Mouse (Mus musculus) gastrocnemius, postnatal 4 days (tissue): ENCODE results near the gene Mis18a. TPM values are rescaled to one million over a fixed set of nuclear protein-coding genes. Genes with fewer than 3 reads are reported as not detected.

ENCODE experiments used
- total RNA-seq, 2 experiments: library from RNA; stranded (reverse); gene quantifications; 2 replicates each; pipeline ENCODE4 v1.2.3; 2021

Mis18a gene
- total RNA-seq, 2 experiments from 2014 or later = 7.4 to 8.3 TPM

Other genes starting within 250 kb of the Mis18a start
- gene Mrap, start 10.8 kb upstream of the Mis18a start, total RNA-seq = 1 to 10 TPM; 3.0 to 6.6 TPM
- gene Urb1, start 83.0 kb upstream of the Mis18a start, total RNA-seq = 1 to 10 TPM; 7.8 to 8.1 TPM
- 1 to 10 TPM in 1 of 2 experiments, under 1 TPM in 1; 0.39 to 1.3 TPM for gene Eva1c, start 99.3 kb upstream of the Mis18a start, total RNA-seq
- 10 to 100 TPM; 19.1 to 28.2 TPM for gene Cfap298, start 207.7 kb upstream of the Mis18a start, total RNA-seq